Mouse (Mus musculus) hindbrain, embryonic 13.5 days (tissue): Measurements from ENCODE around the gene Foxa2. TPM values are rescaled to one million over a fixed set of nuclear protein-coding genes. Genes with fewer than 3 reads are reported as not detected.

ENCODE experiments used
- ATAC-seq: fragments of 200-750 bp; cut with Nextera tagmentation; 2 replicates; pipeline ENCODE4 v1.8.0; 2017; ENCODE audit warnings: moderate TSS enrichment; ENCODE audit not compliant: low FRiP score
- H3K27ac ChIP-seq: fragments of 300-500 bp; sonication (generic); 2 replicates; pipeline ENCODE4 v1.5.1; 2015; ENCODE audit warnings: inconsistent platforms, mild to moderate bottlenecking, moderate library complexity
- H3K27me3 ChIP-seq: fragments of 300-500 bp; sonication (generic); 2 replicates; pipeline ENCODE4 v1.6.1; 2015; ENCODE audit warnings: mild to moderate bottlenecking, inconsistent platforms
- H3K36me3 ChIP-seq: fragments of 300-500 bp; sonication (generic); 2 replicates; pipeline ENCODE4 v1.6.1; 2015; ENCODE audit warnings: mild to moderate bottlenecking, inconsistent platforms
- H3K4me1 ChIP-seq: fragments of 300-500 bp; sonication (generic); replicated peaks from 2 replicates; pipeline ENCODE4 v1.6.1; 2015; ENCODE audit warnings: inconsistent platforms
- H3K4me2 ChIP-seq: fragments of 300-500 bp; sonication (generic); 2 replicates; pipeline ENCODE4 v1.6.1; 2015; ENCODE audit warnings: inconsistent platforms, mild to moderate bottlenecking, moderate library complexity
- H3K4me3 ChIP-seq: fragments of 300-500 bp; sonication (generic); 2 replicates; pipeline ENCODE4 v1.5.1; 2015; ENCODE audit warnings: mild to moderate bottlenecking, inconsistent platforms
- H3K9ac ChIP-seq: fragments of 300-500 bp; sonication (generic); 2 replicates; pipeline ENCODE4 v1.6.1; 2015; ENCODE audit warnings: mild to moderate bottlenecking, inconsistent platforms
- H3K9me3 ChIP-seq: fragments of 300-500 bp; sonication (generic); 2 replicates; pipeline ENCODE4 v1.6.1; 2016; ENCODE audit warnings: inconsistent platforms
- WGBS: fragments of 180-500 bp; shearing (Covaris S2); methylation state at CpG from one replicate; pipeline ENCODE4 v1.1.7; 2015; 5-methylcytosine and 5-hydroxymethylcytosine counted together
- polyA plus RNA-seq: library from polyadenylated mRNA; unstranded; fragments of >200 nt; fragmentation: Nextera tagmentation; extraction: Ambion mirVana; gene quantifications from 2 replicates; pipeline ENCODE4 v1.2.1, GENCODE M21; 2015

The Foxa2 gene
- polyA plus RNA-seq, 1 experiment from 2014 or later = 1.7 TPM

DNA sequence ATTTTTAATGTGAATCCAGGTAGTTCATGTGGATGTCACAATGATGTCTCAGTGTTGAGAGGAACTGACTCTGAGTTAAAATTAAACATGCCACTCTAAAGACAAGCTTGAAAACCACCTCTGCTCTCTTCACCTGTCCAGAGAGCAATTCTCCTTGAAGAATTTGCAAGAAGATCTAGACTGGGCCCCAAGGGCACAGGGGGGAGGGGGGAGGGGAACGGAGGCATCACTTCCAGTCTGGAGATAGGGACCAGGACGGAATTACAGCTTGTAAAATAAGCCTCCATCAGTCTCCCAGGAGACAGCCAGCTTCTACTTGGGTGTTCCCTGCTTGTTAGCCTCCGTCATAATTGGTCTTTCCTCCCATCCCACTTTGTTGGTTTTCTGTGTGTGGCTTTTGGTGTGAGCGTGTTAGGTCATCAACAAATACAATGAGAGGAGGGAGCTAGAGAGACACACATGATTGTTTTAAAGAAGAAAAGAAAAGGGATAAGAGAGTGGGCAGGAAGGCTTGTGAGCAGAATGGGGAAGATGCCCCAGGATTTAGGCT, 10.1 kb downstream of the Foxa2 start:
- no peak for ATAC-seq

DNA sequence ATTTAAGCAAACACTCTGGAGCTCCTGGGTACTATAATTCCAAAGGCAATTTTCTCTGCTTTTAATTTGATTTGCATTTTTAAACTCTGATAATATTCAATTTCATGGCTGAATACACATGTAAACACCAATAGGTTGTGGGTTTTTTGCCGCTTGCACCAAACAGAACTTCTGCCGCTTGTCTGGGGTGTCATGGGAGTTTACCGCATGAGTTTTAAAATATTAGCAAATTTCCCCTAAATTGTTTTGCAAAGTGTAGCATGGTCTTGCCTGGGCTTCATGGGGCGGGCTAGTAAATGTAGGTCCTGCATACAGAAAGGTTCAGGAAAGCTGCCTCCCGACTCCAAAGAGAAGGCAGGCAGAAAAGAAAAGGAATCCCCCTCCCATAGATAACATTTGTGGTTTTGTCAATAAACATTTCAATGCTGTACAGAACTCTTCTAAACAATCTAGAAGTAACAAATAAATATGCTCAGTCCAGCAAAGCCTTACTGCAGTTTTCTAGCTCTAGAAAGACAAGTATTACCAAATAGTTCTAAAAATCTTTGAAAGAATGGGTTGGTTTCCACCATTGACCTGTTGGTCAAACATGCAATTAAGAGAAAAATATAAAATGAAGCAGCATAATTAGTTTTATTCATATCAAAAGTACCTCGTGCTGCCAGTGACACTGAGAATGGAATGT, 15.6 kb downstream of the Foxa2 start:
- H3K4me3 ChIP-seq = no peak overlapping the region
- no peak overlapping the region for H3K4me2 ChIP-seq
- H3K36me3 ChIP-seq = no peaks in the 10 kb centered on the region
- H3K9me3 ChIP-seq = no peaks in the 10 kb centered on the region
- 3% methylated on average over 6 of the region's 6 CpGs for WGBS
- H3K9ac ChIP-seq = no peak overlapping the region
- peaks cover 96% of the 10 kb centered on the region for H3K27me3 ChIP-seq
- no peak for ATAC-seq
- no peak overlapping the region for H3K27ac ChIP-seq
- no peaks in the 10 kb centered on the region for H3K4me1 ChIP-seq

More for the DNA sequence above, 10.1 kb downstream of the Foxa2 start:
- H3K9me3 ChIP-seq = no peaks in the 10 kb centered on the region
- no peak overlapping the region for H3K27ac ChIP-seq
- H3K4me3 ChIP-seq = no peak overlapping the region
- H3K27me3 ChIP-seq = peaks cover 96% of the 10 kb centered on the region
- no peaks in the 10 kb centered on the region for H3K4me1 ChIP-seq
- no peak overlapping the region for H3K4me2 ChIP-seq
- no peak overlapping the region for H3K9ac ChIP-seq
- H3K36me3 ChIP-seq = no peaks in the 10 kb centered on the region
- 0% methylated on average over 4 of the region's 4 CpGs for WGBS

GRCm38 (mm10) chr2:148030613-148030935, 16.2 kb downstream of the Foxa2 start:
- H3K36me3 ChIP-seq = no peaks in the 10 kb centered on the region
- 0 out of 2 replicates have a peak overlapping the region, but pooled peaks have one; percentile 8 for H3K27ac ChIP-seq
- under 1% methylated on average over 11 of the region's 11 CpGs for WGBS

DNA sequence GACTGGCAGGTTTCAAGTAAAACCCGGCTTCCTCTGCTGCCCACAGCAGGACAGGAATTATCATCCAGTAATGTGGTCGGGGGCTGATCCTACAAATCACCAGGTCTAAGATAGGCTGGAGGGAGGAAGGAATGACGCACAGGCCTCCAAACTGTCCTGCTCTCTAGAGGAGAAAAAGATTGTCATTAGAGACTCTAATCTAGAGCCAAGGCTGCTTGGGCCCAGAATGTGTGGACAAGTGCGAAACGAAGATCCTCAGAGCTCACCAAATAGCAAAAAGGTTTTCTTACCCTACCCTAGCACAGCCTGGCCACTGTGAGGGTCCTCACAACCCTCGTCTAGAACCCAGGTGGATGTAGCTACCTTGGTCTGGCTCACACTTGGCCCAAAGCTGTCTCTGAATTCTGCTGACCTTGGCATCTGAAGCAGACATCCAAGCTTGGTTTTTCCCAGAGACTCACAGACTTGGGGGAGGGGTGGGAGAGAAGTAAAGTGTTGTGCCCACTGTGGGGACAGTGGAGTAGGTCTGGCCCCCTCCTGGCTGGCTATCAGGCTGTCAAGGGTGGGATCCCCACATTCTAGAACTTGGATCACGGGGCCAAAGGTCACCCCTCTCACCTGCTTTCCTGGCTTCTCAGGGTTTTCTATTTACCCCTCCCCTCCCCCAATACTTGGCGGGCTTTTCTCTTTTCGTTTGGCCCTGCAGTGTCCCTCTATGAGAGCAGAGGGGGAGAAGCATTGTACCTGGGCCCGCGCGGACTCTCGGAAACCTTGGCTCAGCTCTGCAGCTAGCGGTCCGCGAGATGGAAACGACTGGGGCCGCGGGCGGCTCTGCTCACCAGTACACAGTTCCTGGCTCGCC, 16.8 kb downstream of the Foxa2 start:
- Histone ChIP-seq H3K27ac (0 out of 2 replicates have a peak overlapping the region, but pooled peaks have one; percentile 8), H3K9ac (no peak overlapping the region), H3K36me3 (no peaks in the 10 kb centered on the region), H3K9me3 (no peaks in the 10 kb centered on the region), H3K27me3 (peaks cover 96% of the 10 kb centered on the region), H3K4me3 (no peak overlapping the region), H3K4me1 (no peaks in the 10 kb centered on the region), H3K4me2 (no peak overlapping the region)
- 2% methylated on average over 21 of the region's 21 CpGs for WGBS
- ATAC-seq = peak; percentile 60; the same call in 1 of the 2 replicates

More at GRCm38 (mm10) chr2:148030613-148030935, 16.2 kb downstream of the Foxa2 start:
- H3K27me3 ChIP-seq = peaks cover 96% of the 10 kb centered on the region
- H3K4me2 ChIP-seq = no peak overlapping the region
- H3K9ac ChIP-seq = no peak overlapping the region
- no peaks in the 10 kb centered on the region for H3K4me1 ChIP-seq
- H3K4me3 ChIP-seq = no peak overlapping the region
- no peak for ATAC-seq
- no peaks in the 10 kb centered on the region for H3K9me3 ChIP-seq

DNA sequence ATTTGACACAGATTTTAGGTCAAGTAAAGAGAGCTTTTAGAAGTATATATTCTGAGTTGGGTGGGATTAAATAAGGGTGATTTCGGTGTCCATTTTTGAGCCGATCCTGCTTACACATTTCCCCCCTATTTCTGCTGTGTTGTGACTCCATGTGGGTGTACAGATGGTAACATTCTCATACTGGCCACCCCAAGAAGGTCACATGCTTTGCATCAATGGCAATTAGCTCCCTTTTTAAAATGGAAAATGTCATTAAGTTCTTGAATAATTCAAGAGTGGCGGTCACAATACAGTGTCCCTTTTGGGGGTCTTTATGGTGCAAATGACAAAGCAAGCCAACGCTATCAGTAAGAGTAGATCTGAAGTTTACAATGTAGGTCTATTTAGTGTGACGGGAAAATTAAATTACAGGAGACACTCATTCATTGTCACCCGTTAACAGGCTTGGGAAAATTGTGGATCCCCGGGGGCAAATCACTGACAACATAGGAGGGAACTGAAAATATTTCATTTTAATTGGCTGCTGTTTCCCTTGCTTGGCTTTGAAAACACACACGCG, 17.6 kb downstream of the Foxa2 start:
- 12% methylated on average over 9 of the region's 9 CpGs for WGBS
- Histone ChIP-seq H3K4me1 (no peaks in the 10 kb centered on the region), H3K27me3 (peaks cover 96% of the 10 kb centered on the region), H3K27ac (no peak overlapping the region), H3K36me3 (no peaks in the 10 kb centered on the region), H3K9me3 (no peaks in the 10 kb centered on the region), H3K4me2 (no peak overlapping the region), H3K4me3 (no peak overlapping the region), H3K9ac (no peak overlapping the region)
- 0 out of 2 replicates have a peak, but pooled peaks have one; percentile 55 for ATAC-seq

GRCm38 (mm10) chr2:148026366-148026765, 20.4 kb downstream of the Foxa2 start:
- no peaks in the 10 kb centered on the region for H3K9me3 ChIP-seq
- ATAC-seq = no peak

DNA sequence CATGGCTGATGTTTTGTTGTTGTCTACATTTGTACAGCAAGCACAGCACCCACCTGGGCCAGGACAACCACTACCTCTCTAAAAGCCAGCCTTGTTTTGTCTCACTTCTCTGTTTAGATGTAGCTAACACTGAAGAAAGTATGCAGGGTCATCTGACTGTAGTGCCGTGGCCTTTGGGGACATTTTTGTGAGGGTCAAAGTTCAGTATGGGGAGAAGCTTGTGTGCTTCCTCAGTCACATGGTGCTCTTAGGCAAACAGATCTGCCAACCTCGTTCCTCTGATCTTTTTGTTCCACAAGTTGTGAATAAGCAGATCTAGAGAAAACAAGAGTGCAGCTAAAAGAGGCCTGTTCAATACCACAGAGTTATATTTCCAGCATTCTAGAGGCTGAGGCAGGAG, 21.3 kb downstream of the Foxa2 start:
- no peaks in the 10 kb centered on the region for H3K9me3 ChIP-seq
- no peak overlapping the region for H3K9ac ChIP-seq
- H3K27me3 ChIP-seq = peaks cover 98% of the 10 kb centered on the region
- no peaks in the 10 kb centered on the region for H3K4me1 ChIP-seq
- no peak for ATAC-seq
- no peak overlapping the region for H3K4me2 ChIP-seq
- H3K36me3 ChIP-seq = no peaks in the 10 kb centered on the region
- no peak overlapping the region for H3K4me3 ChIP-seq
- WGBS = 28% methylated on average over 2 of the region's 2 CpGs
- H3K27ac ChIP-seq = no peak overlapping the region

More at GRCm38 (mm10) chr2:148026366-148026765, 20.4 kb downstream of the Foxa2 start:
- Histone ChIP-seq H3K4me1 (no peaks in the 10 kb centered on the region), H3K4me3 (no peak overlapping the region), H3K9ac (no peak overlapping the region), H3K27me3 (peaks cover 98% of the 10 kb centered on the region), H3K4me2 (no peak overlapping the region), H3K36me3 (no peaks in the 10 kb centered on the region), H3K27ac (no peak overlapping the region)
- WGBS = 79% methylated on average over 1 of the region's 1 CpGs

DNA sequence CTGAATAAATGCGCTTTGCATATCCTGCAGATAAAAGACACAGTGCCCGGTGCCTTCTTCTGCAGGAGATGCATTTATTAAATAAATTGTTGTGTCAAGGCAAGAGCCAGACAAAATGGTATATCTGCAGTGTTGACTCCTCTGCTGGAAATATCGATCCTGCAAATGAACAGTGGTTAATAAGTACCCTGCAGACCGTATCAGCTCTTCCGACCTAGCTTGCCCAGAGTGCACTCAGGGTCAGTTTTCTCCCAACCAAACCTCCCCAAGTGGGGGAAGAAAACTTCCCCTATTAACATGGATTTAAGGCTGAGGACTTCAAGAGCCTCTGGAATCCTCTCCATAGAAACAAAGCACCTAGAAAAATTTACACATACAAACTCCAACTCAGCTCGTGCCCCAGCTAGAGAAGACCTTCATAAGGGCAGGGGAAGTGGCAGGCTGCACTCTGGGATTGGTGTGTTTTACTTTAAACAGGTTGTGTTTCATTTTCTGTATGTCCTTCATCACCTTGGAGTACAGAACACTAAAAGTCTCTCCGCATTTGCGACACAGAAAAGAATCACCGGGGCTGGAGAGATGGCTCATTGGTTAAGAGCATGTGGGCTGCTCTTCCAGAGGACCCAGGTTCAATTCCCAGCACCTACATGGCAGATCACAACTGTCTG, 22.4 kb downstream of the Foxa2 start:
- H3K4me3 ChIP-seq = no peak overlapping the region
- H3K27ac ChIP-seq = no peak overlapping the region
- H3K4me1 ChIP-seq = peaks cover 4% of the 10 kb centered on the region; the same call in 1 of the 2 replicates
- H3K9ac ChIP-seq = no peak overlapping the region
- H3K36me3 ChIP-seq = no peaks in the 10 kb centered on the region
- WGBS = 57% methylated on average over 9 of the region's 9 CpGs
- peaks cover 97% of the 10 kb centered on the region for H3K27me3 ChIP-seq
- H3K9me3 ChIP-seq = no peaks in the 10 kb centered on the region
- H3K4me2 ChIP-seq = no peak overlapping the region
- ATAC-seq = no peak

- no peak overlapping the region for H3K4me2 ChIP-seq
- H3K9ac ChIP-seq = no peak overlapping the region
- H3K9me3 ChIP-seq = no peaks in the 10 kb centered on the region
- no peaks in the 10 kb centered on the region for H3K36me3 ChIP-seq
- peak; percentile 36; the same call in 1 of the 2 replicates for ATAC-seq
- peaks cover 97% of the 10 kb centered on the region for H3K27me3 ChIP-seq
- H3K27ac ChIP-seq = no peak overlapping the region
- H3K4me3 ChIP-seq = no peak overlapping the region
- WGBS = 2% methylated on average over 12 of the region's 12 CpGs
- peaks cover 4% of the 10 kb centered on the region; the same call in 1 of the 2 replicates for H3K4me1 ChIP-seq
These were observed 23.4 kb downstream of the Foxa2 start for GRCm38 (mm10) chr2:148023340-148023806.

DNA sequence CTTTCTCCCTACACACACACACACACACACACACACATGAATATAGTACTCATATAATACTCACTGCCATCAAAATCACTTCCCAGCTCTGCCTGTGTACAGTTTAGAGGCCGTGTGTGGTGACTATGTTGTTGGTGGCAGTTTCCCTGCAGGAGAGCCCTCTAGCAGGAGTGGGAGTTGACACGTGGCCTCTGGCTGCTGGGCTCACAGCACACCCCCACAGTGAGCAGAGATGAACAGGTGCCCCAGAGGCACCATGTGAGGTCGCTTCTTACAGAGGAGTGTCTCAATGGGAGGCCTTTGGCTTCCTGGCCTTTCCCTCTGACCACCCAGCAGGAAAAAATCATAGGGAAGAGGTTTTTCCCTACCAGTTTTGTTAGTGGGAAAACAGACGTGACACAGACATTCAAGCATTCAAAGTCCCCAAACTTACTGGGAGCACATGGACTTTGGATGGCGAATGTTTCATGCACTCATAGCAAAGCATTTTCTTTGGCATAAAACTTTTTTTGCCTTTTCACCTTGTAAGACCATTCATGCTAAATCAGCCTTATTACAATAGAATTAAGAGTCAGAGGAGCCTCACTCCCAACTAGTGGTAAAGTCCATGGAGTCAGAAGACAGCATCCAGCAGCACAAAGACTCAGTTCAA, 24.7 kb downstream of the Foxa2 start:
- WGBS = 5% methylated on average over 5 of the region's 5 CpGs
- H3K36me3 ChIP-seq = no peaks in the 10 kb centered on the region
- peaks cover 4% of the 10 kb centered on the region; the same call in 1 of the 2 replicates for H3K4me1 ChIP-seq
- no peak for ATAC-seq
- no peaks in the 10 kb centered on the region for H3K9me3 ChIP-seq
- H3K27me3 ChIP-seq = peaks cover 97% of the 10 kb centered on the region
- H3K9ac ChIP-seq = no peak overlapping the region
- H3K27ac ChIP-seq = no peak overlapping the region
- no peak overlapping the region for H3K4me3 ChIP-seq
- H3K4me2 ChIP-seq = no peak overlapping the region

DNA sequence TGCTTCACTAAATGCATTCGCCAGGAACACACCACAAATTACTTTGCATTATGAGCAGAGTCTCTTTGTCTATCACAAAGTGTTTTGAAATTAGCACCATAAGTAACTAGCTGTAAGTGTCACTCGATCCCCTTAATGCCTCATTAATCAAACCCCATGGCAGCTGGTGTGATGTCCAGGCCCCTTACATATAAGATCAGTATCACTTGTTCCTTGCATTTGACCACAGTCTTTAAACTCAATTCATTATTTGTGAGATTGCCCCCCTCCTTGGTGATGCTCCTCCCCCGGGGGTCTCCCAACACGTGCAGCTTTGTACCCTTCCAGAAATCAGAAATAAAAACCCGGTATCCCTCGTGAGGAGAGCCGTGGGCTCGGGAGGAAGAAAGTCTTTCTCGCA, 25.8 kb downstream of the Foxa2 start:
- H3K9me3 ChIP-seq = no peaks in the 10 kb centered on the region
- WGBS = 14% methylated on average over 9 of the region's 9 CpGs
- H3K27me3 ChIP-seq = peaks cover 91% of the 10 kb centered on the region
- peaks cover 4% of the 10 kb centered on the region; the same call in 1 of the 2 replicates for H3K4me1 ChIP-seq
- no peak overlapping the region for H3K9ac ChIP-seq
- no peak overlapping the region for H3K4me3 ChIP-seq
- ATAC-seq = no peak
- H3K36me3 ChIP-seq = no peaks in the 10 kb centered on the region
- H3K27ac ChIP-seq = no peak overlapping the region
- no peak overlapping the region for H3K4me2 ChIP-seq
